Mouse (Mus musculus) MEL (cell line): ENCODE results near the gene Oas1d.
A peak's percentile ranks its signal among the peaks of the same experiment; 100 is the strongest.

Source experiments
- BHLHE40 ChIP-seq: IDR thresholded peaks from 2 replicates; pipeline ENCODE4 v1.6.1; 2012; ENCODE audit warnings: low read depth, mild to moderate bottlenecking, inconsistent platforms, low read length, improper control_type of control experiment, borderline replicate concordance
- CTCF ChIP-seq, 3 experiments: IDR thresholded peaks in 2 of 3; conservative IDR thresholded peaks in 1 of 3; 2 replicates each; pipeline ENCODE4 v1.5.1; 2011 to 2012; ENCODE audit warnings: low read length in 3 of 3, low read depth in 2 of 3, mild to moderate bottlenecking in 2 of 3, improper control_type of control experiment in 1 of 3, inconsistent platforms in 1 of 3, mixed read lengths in 1 of 3, moderate library complexity in 1 of 3; ENCODE audit not compliant: control insufficient read depth in 1 of 3, insufficient read depth in 1 of 3, poor library complexity in 1 of 3, severe bottlenecking in 1 of 3
- EP300 ChIP-seq, 2 experiments: IDR thresholded peaks; 2 replicates each; pipeline ENCODE4 v1.6.1; 2011; ENCODE audit warnings: improper control_type of control experiment in 2 of 2, low read length in 2 of 2, low read depth in 1 of 2, mild to moderate bottlenecking in 1 of 2
- MAZ ChIP-seq: IDR thresholded peaks from 2 replicates; pipeline ENCODE4 v1.6.1; 2012; ENCODE audit warnings: low read depth, mild to moderate bottlenecking, inconsistent platforms, low read length, improper control_type of control experiment
- POLR2A ChIP-seq, 2 experiments: IDR thresholded peaks; 2 replicates each; pipeline ENCODE4 v1.6.1; 2011 to 2012; ENCODE audit warnings: low read length in 2 of 2, mild to moderate bottlenecking in 2 of 2, control low read depth in 1 of 2, improper control_type of control experiment in 1 of 2, low read depth in 1 of 2, moderate library complexity in 1 of 2; ENCODE audit not compliant: control insufficient read depth in 1 of 2, insufficient read depth in 1 of 2, poor library complexity in 1 of 2
- TCF12 ChIP-seq: IDR thresholded peaks from 2 replicates; pipeline ENCODE4 v1.6.1; 2014; ENCODE audit warnings: low read depth, mild to moderate bottlenecking, inconsistent platforms, low read length, improper control_type of control experiment, moderate library complexity
- UBTF ChIP-seq: IDR thresholded peaks from 2 replicates; pipeline ENCODE4 v1.6.1; 2012; ENCODE audit warnings: low read depth, mild to moderate bottlenecking, inconsistent platforms, low read length, improper control_type of control experiment, moderate library complexity, borderline replicate concordance; ENCODE audit not compliant: insufficient read depth

GRCm38 (mm10) chr5:120927036-120927435, 12.7 kb downstream of the Oas1d start:
- TF ChIP-seq EP300 (IDR thresholded peaks at IDR 0.05; ENCODE audit: low read depth in 1 of 2, low read length in 2 of 2) (no peak), CTCF (IDR thresholded peaks at IDR 0.05 in 2 of 3, conservative IDR thresholded peaks at IDR 0.05 in 1 of 3; ENCODE audit: control insufficient read depth in 1 of 3, insufficient read depth in 1 of 3, low read depth in 2 of 3, low read length in 3 of 3, poor library complexity in 1 of 3, severe bottlenecking in 1 of 3) (peak in 1 of 3 experiments; percentile 5; a peak in 1 of 6 replicates), POLR2A (IDR thresholded peaks at IDR 0.05; ENCODE audit: control insufficient read depth in 1 of 2, insufficient read depth in 1 of 2, low read depth in 1 of 2, low read length in 2 of 2, poor library complexity in 1 of 2) (no peak), UBTF (no peak), MAZ (no peak), TCF12 (no peak), BHLHE40 (no peak)
